Mouse (Mus musculus) limb, embryonic 10.5 days (tissue): ENCODE measurements around the gene Dguok. TPM values are rescaled to one million over a fixed set of nuclear protein-coding genes. Genes with fewer than 3 reads are reported as not detected.

Experiments
- DNase-seq: peaks from one replicate; pipeline ENCODE4 v3.0.0-alpha.2; 2017; ENCODE audit warnings: low spot score
- H3K27ac ChIP-seq: fragments of 300-500 bp; sonication (generic); 2 replicates; pipeline ENCODE4 v1.5.1; 2016; ENCODE audit warnings: mild to moderate bottlenecking
- H3K27me3 ChIP-seq: fragments of 300-500 bp; sonication (generic); 2 replicates; pipeline ENCODE4 v1.6.1; 2016; ENCODE audit warnings: low read depth, mild to moderate bottlenecking; ENCODE audit not compliant: poor library complexity, severe bottlenecking
- H3K36me3 ChIP-seq: fragments of 300-500 bp; sonication (generic); 2 replicates; pipeline ENCODE4 v1.6.1; 2016; ENCODE audit warnings: mild to moderate bottlenecking, moderate library complexity
- H3K4me1 ChIP-seq: fragments of 300-500 bp; sonication (generic); 2 replicates; pipeline ENCODE4 v1.6.1; 2016
- H3K4me3 ChIP-seq: fragments of 300-500 bp; sonication (generic); 2 replicates; pipeline ENCODE4 v1.5.1; 2016; ENCODE audit warnings: mild to moderate bottlenecking, moderate library complexity
- H3K9me3 ChIP-seq: fragments of 300-500 bp; sonication (generic); replicated peaks from 2 replicates; pipeline ENCODE4 v1.6.1; 2016; ENCODE audit warnings: mild to moderate bottlenecking
- WGBS: fragments of 180-500 bp; shearing (Covaris S2); methylation state at CpG from one replicate; pipeline ENCODE4 v1.1.7; 2016; 5-methylcytosine and 5-hydroxymethylcytosine counted together
- polyA plus RNA-seq: library from polyadenylated mRNA; unstranded; fragments of >200 nt; fragmentation: Nextera tagmentation; extraction: Ambion mirVana; gene quantifications from 2 replicates; pipeline ENCODE4 v1.2.1, GENCODE M21; 2016

The Dguok gene
- polyA plus RNA-seq, 1 experiment from 2014 or later, result 69.5 TPM

DNA sequence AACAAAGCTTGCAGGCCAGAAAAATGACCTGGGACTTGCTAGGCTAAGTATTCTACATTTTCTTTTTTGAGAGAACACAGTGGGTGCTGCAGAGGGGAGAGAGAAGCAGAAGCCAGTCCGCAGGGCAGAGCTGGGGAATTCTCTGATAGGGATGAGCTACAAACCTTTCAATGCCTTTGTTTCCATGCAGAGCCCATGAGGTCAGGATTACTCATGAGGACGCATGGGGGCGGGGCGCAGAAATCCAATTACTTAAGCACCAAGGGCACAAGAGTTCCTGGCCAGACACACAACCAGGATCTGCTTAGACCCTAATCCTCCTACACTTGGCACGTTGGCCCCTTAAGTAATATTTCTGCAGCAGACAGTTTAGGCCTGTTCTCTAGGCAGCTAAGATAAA, 71.6 kb downstream of the Dguok start:
- no peak overlapping the region for H3K4me3 ChIP-seq
- H3K36me3 ChIP-seq, result peaks cover 86% of the 10 kb centered on the region
- no peaks in the 10 kb centered on the region for H3K9me3 ChIP-seq
- WGBS, result 80% methylated on average over 5 of the region's 5 CpGs
- no peaks in the 10 kb centered on the region for H3K27me3 ChIP-seq
- DNase-seq, result no peak
- no peak overlapping the region for H3K27ac ChIP-seq
- peaks cover 26% of the 10 kb centered on the region for H3K4me1 ChIP-seq

DNA sequence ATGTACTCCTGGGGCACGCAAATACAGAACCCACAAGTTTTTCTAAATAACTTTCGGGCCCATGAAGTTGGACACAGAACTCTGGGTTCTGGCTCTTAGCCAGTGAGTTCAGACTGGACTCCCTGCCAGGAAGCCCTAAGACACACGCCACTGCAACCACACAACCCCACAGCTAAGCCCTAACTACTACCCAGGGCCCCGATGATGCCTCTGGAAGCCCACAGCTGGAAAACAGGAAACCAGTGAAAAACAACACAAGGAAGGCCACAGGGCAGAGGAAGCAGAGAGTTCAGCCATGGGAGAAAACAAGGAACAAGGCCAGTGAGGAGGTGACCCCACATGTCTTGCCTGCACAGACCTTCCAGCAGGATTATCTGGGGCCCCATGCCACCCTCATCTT, 73.2 kb downstream of the Dguok start:
- Histone ChIP-seq H3K4me1 (peaks cover 18% of the 10 kb centered on the region), H3K36me3 (peaks cover 83% of the 10 kb centered on the region)

DNA sequence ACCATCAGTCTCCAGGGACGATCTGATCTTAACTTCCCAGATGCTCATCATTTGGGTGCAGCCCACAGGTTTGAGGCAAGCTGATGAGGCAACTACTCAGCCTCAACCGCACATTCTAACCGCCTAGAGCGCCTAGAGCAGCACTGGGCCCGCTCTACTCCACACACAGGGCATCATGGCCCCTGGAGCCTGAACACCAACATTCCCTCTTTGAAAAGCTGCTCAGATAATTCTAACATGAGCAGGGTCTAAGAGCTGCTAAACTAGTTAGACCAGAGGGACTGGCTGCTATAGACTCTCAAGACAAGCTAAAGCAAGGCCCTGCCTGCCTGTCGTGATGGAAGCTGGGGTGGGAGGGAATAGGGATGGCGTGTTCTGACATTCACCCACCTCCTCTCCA, 73.8 kb downstream of the Dguok start:
- peaks cover 83% of the 10 kb centered on the region for H3K36me3 ChIP-seq
- no peak overlapping the region for H3K27ac ChIP-seq
- H3K27me3 ChIP-seq, result no peaks in the 10 kb centered on the region
- H3K4me3 ChIP-seq, result no peak overlapping the region
- H3K9me3 ChIP-seq, result no peaks in the 10 kb centered on the region
- 73% methylated on average over 7 of the region's 7 CpGs for WGBS
- DNase-seq, result no peak
- peaks cover 19% of the 10 kb centered on the region for H3K4me1 ChIP-seq

More for the DNA sequence above, 73.2 kb downstream of the Dguok start:
- no peaks in the 10 kb centered on the region for H3K9me3 ChIP-seq
- no peak overlapping the region for H3K27ac ChIP-seq
- WGBS, result 87% methylated on average over 4 of the region's 4 CpGs
- no peak for DNase-seq
- H3K4me3 ChIP-seq, result no peak overlapping the region
- H3K27me3 ChIP-seq, result no peaks in the 10 kb centered on the region

Other genes starting within 250 kb of the Dguok start
- gene Mthfd2, start 181.1 kb downstream of the Dguok start, polyA plus RNA-seq, result 64.9 and 94.0 TPM in 2 replicates
- 54.1 and 63.3 TPM in 2 replicates for gene Mob1a, start 181.0 kb downstream of the Dguok start, polyA plus RNA-seq
- 162 and 171 TPM in 2 replicates for gene Bola3, start 157.8 kb downstream of the Dguok start, polyA plus RNA-seq
- 40.1 and 42.7 TPM in 2 replicates for gene Tet3, start 47.9 kb downstream of the Dguok start, polyA plus RNA-seq
- gene Actg2, start 29.3 kb upstream of the Dguok start, polyA plus RNA-seq, result 0.43 and 1.3 TPM in 2 replicates
- 13.0 and 16.5 TPM in 2 replicates for gene Stambp, start 65.8 kb upstream of the Dguok start, polyA plus RNA-seq
- gene Clec4f, start 149.2 kb upstream of the Dguok start, polyA plus RNA-seq, result not detected in 2 replicates
- gene Cd207, start 170.9 kb upstream of the Dguok start, polyA plus RNA-seq, result not detected in 2 replicates
- gene Vax2, start 204.3 kb upstream of the Dguok start, polyA plus RNA-seq, result 6.3 and 10.7 TPM in 2 replicates
- gene Atp6v1b1, start 236.0 kb upstream of the Dguok start, polyA plus RNA-seq, result not detected in 2 replicates